Mouse (Mus musculus): Measurements from ENCODE around the gene Gcnt4. TPM values are rescaled to one million over a fixed set of nuclear protein-coding genes. Genes with fewer than 3 reads are reported as not detected.

Gene Gcnt4
- polyA plus RNA-seq, 1 experiment from 2014 or later, result not detected

GRCm38 (mm10) chr13:96995243-96995642 lies 70.8 kb downstream of the Gcnt4 start:
- WGBS (ENCODE audit: missing documents), result 6% methylated on average over 5 of the region's 5 CpGs
- Histone ChIP-seq H3K79me2 (ENCODE audit: inconsistent target) (no peaks in the 10 kb centered on the region), H3K36me3 (ENCODE audit: inconsistent target) (no peaks in the 10 kb centered on the region), H3K27ac (no peak overlapping the region), H3K4me3 (ENCODE audit: inconsistent target) (no peak overlapping the region)

DNA sequence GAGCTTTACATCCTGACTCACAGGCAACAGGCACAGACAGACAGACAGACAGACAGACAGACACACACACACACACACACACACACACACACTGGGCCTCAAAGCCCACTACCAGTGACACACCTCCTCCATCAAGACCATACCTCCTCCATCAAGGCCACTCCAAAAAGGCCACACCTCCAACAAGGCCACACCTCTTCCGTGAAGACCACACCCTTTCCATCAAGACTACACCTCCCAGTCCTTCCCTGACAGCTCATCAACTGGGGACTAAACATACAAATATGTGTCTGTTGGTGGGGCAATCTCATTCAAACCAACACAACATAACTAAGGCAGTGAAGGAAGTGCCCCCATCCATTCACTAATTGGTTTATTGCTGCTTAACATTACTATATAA lies 72.6 kb downstream of the Gcnt4 start:
- no peaks in the 10 kb centered on the region for H3K79me2 ChIP-seq (ENCODE audit: inconsistent target)
- no peak overlapping the region for H3K27ac ChIP-seq
- no peaks in the 10 kb centered on the region for H3K36me3 ChIP-seq (ENCODE audit: inconsistent target)
- 89% methylated on average over 1 of the region's 1 CpGs for WGBS (ENCODE audit: missing documents)
- no peak overlapping the region for H3K4me3 ChIP-seq (ENCODE audit: inconsistent target)

Other genes with a start within 250 kb of the Gcnt4 start
- not detected in 3 replicates for gene Ankrd31, start 176.4 kb upstream of the Gcnt4 start, polyA plus RNA-seq (2018)
- not detected in 3 replicates for gene 1700029F12Rik, start 109.7 kb downstream of the Gcnt4 start, polyA plus RNA-seq (2018)
- 0.17 TPM in 1 of 3 replicates, not detected in the others for gene Fam169a, start 142.6 kb downstream of the Gcnt4 start, polyA plus RNA-seq (2018)
- 1.0 to 3.9 TPM (median 1.3 TPM) in 3 replicates for gene Gm6169, start 174.5 kb downstream of the Gcnt4 start, polyA plus RNA-seq (2018)
- gene Gfm2, start 213.2 kb downstream of the Gcnt4 start, polyA plus RNA-seq (2018), result 18.1 to 28.5 TPM (median 20.5 TPM) in 3 replicates
- 150 to 444 TPM (median 165 TPM) in 3 replicates for gene Nsa2, start 213.2 kb downstream of the Gcnt4 start, polyA plus RNA-seq (2018)